Mouse (Mus musculus) gastrocnemius, postnatal 4 days (tissue): ENCODE measurements around the gene Itga9. TPM values are rescaled to one million over a fixed set of nuclear protein-coding genes. Genes with fewer than 3 reads are reported as not detected.

Experiments used
- DNase-seq, 2 experiments: peaks; one replicate each; pipeline ENCODE4 v3.0.0; 2021 to 2022; ENCODE audit warnings: low spot score in 2 of 2, mixed read lengths in 2 of 2
- total RNA-seq, 2 experiments: library from RNA; stranded (reverse); gene quantifications; 2 replicates each; pipeline ENCODE4 v1.2.3; 2021

Itga9 gene
- total RNA-seq, 2 experiments from 2014 or later, result 30.6 to 38.2 TPM

GRCm38 (mm10) chr9:118814056-118814455, 207.6 kb downstream of the Itga9 start:
- no peak for DNase-seq

- DNase-seq, result no peak
Observed at GRCm38 (mm10) chr9:118814461-118814860, 208.0 kb downstream of the Itga9 start.

GRCm38 (mm10) chr9:118815543-118815942, 209.1 kb downstream of the Itga9 start:
- no peak for DNase-seq

GRCm38 (mm10) chr9:118818508-118818907, 212.0 kb downstream of the Itga9 start:
- no peak for DNase-seq

- DNase-seq, result no peak
Observed at GRCm38 (mm10) chr9:118821220-118822185, 215.0 kb downstream of the Itga9 start.

GRCm38 (mm10) chr9:118822186-118822555, 215.7 kb downstream of the Itga9 start:
- no peak for DNase-seq

GRCm38 (mm10) chr9:118822581-118822980, 216.1 kb downstream of the Itga9 start:
- DNase-seq, result no peak

- DNase-seq, result peak in 1 of 2 experiments; percentile 54
Observed at GRCm38 (mm10) chr9:118831080-118831479, 224.6 kb downstream of the Itga9 start.

GRCm38 (mm10) chr9:118832533-118832932, 226.0 kb downstream of the Itga9 start:
- DNase-seq, result no peak

- no peak for DNase-seq
Observed at GRCm38 (mm10) chr9:118833413-118833812, 226.9 kb downstream of the Itga9 start.

GRCm38 (mm10) chr9:118838910-118839667, 232.6 kb downstream of the Itga9 start:
- no peak for DNase-seq

GRCm38 (mm10) chr9:118841247-118841646, 234.8 kb downstream of the Itga9 start:
- no peak for DNase-seq

- DNase-seq, result no peak
Observed at GRCm38 (mm10) chr9:118841907-118842432, 235.5 kb downstream of the Itga9 start.

GRCm38 (mm10) chr9:118843711-118844110, 237.2 kb downstream of the Itga9 start:
- DNase-seq, result no peak

GRCm38 (mm10) chr9:118845003-118845402, 238.5 kb downstream of the Itga9 start:
- no peak for DNase-seq

- DNase-seq, result no peak
Observed at GRCm38 (mm10) chr9:118846766-118847165, 240.3 kb downstream of the Itga9 start.

GRCm38 (mm10) chr9:118856665-118857064, 250.2 kb downstream of the Itga9 start:
- DNase-seq, result no peak

- DNase-seq, result no peak
Observed at GRCm38 (mm10) chr9:118860613-118861141, 254.2 kb downstream of the Itga9 start.

GRCm38 (mm10) chr9:118862214-118862613, 255.7 kb downstream of the Itga9 start:
- no peak for DNase-seq

GRCm38 (mm10) chr9:118862852-118863260, 256.4 kb downstream of the Itga9 start:
- DNase-seq, result no peak

GRCm38 (mm10) chr9:118863528-118863927, 257.0 kb downstream of the Itga9 start:
- no peak for DNase-seq
